Mouse (Mus musculus): Measurements from ENCODE around the gene Tbc1d10c. TPM values are rescaled to one million over a fixed set of nuclear protein-coding genes. Genes with fewer than 3 reads are reported as not detected.

Gene Tbc1d10c
- total RNA-seq, 2 experiments from 2014 or later = 1.6 to 1.8 TPM

DNA sequence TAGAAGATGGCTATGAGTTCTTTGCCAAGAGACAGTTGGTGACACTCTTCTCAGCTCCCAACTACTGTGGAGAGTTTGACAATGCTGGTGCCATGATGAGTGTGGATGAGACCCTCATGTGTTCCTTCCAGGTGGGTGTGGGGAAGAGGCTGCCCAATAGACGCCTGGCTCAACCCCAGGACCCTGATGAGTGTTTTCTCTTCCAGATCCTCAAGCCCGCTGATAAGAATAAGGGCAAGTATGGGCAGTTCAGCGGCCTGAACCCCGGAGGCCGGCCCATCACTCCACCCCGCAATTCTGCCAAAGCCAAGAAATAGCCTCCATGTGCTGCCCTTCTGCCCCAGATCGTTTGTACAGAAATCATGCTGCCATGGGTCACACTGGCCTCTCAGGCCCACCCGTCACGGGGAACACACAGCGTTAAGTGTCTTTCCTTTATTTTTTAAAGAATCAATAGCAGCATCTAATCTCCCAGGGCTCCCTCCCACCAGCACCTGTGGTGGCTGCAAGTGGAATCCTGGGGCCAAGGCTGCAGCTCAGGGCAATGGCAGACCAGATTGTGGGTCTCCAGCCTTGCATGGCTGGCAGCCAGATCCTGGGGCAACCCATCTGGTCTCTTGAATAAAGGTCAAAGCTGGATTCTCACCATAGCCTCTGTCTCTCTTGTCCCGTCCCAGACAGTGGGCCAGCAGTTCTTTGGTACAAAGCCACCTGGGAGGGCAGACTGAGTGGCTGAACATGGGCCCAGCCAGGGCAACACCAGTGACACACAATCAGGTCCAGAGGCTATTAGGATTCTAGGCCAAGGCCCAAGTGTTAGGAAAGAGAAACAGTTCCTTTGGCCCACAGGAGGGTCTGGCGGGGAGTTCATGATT, 3.9 kb upstream of the Tbc1d10c start:
- no peak for DNase-seq (ENCODE audit: low spot score in 2 of 2)
- intact Hi-C loops (cut with DNase I) = no loop called here

DNA sequence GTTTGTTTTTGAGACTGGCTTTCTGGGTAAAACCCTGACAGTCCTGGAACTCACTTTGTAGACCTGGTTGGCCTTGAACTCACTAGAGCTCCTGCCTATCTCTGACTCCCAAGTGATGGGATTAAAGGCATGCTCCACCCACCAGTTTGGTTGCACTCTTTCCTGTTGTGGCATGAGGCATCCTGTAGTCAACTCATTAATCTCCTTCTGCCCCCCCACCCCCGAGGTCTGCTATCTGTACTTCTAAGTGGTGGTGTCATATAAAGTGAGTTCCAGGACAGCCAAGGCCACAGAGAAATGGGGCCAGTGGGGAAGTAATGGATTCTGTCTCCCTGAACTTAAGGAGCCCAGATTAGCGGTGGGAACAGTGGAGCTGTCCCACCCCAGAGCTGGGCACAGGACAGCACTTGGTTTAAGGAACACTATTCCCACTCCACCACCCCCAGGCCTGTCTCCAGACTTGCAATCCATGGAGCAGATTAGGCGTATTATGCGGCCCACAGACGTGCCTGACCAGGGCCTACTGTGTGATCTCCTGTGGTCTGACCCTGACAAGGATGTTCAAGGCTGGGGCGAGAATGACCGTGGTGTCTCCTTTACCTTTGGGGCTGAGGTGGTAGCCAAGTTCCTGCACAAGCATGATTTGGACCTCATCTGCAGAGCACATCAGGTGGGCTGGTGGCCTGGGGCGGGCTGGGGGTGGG, 3.1 kb upstream of the Tbc1d10c start:
- no peak for DNase-seq (ENCODE audit: low spot score in 2 of 2)
- intact Hi-C loops (cut with DNase I) = no loop called here

DNA sequence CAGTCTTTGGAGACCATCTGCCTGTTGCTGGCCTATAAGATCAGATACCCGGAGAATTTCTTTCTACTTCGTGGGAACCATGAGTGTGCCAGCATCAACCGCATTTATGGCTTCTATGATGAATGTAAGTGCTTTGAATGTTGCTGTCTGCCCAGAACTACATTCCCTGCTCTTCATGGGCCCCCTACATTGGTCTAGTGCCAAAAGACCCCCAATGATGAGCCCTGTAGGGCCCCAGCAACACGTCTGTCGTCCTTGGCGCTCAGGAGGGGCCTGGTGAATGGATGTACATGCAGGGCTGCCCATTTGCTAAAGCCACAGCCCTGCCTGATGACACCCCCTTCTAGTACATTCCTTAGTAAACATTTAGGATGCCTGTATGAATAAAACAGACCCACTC, 2.0 kb upstream of the Tbc1d10c start:
- intact Hi-C loops (cut with DNase I) = no loop called here
- no peak for DNase-seq (ENCODE audit: low spot score in 2 of 2)

DNA sequence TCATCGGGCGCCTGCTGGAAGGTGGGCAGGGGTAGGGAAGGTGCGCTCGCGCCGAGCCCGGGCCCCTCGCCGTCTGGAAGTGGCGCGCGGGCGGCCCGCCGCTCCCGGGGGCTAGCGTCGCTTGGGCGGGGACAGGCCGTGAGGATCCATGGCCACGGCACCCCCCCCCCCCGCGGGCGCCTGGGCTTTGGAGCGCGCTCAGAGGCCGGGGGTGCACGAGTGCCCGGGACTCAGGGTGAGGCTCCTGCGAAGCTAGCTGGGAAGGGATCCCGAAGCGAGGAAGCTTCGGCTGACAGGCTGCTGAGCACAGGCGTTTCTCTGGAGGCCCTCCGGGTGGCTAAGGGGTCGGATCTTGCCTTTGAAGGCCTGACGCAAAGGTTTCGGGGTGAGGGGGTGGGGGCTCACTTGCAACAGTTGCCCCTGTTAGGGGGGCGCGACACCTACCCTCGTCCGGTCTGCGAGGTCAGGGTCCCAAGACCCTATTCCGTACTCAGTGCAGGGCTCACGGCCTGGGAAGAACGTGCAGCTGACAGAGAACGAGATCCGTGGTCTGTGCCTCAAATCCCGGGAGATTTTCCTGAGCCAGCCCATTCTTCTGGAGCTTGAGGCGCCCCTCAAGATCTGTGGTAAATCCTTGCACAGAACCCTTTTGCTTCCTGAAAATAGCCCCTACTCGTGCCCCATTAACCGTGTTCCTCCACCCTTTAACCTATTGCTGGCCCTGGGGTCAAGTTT, 1.3 kb upstream of the Tbc1d10c start:
- intact Hi-C loops (cut with DNase I) = loop anchor here (1.0 kb wide), 1 partner anchor 23 kb away; no protein-coding TSS in a partner anchor
- DNase-seq (ENCODE audit: low spot score in 2 of 2) = no peak

DNA sequence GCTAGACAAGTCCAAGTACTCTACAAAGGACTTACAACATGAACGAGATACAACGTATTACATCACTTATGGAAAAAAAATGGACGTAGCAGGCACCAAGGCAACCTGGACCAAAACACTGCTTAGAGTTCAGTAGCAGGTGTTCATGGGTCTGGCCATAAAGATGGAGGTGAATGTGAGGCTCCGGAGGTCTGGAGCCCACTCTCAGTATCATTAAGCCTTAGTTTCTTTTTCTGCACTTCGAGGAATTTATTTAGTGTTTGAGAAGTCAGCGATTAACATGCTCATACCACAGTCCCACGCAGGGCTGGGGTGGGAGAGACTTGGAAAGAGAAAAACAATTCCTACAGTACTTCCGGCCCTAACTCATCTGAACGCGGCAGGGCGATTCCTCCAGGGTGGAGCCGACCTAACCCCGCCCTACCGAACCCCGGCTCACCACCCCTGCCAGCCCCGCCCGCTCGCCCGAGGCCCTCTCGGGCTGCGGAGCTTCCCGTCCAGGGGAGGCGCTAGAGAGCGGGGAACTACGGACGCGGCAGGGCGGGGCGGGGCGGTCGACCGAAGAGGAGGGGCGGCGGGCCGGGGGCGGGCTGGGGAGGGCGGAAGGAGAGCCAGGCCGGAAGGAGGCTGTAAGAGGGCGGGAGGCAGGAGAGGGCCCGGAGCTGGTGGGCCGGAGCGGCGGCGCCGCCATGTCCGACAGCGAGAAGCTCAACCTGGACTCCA, 605 bp upstream of the Tbc1d10c start, which contains the start of gene Ppp1ca:
Ppp1ca (plus strand) TSS at position 538 of the 723 bp plus-strand sequence.
- DNase-seq (ENCODE audit: low spot score in 2 of 2) = peak; percentile 90 to 94
- intact Hi-C loops (cut with DNase I) = loop anchor here (1.0 kb wide), 1 partner anchor 22 kb away; no protein-coding TSS in a partner anchor

DNA sequence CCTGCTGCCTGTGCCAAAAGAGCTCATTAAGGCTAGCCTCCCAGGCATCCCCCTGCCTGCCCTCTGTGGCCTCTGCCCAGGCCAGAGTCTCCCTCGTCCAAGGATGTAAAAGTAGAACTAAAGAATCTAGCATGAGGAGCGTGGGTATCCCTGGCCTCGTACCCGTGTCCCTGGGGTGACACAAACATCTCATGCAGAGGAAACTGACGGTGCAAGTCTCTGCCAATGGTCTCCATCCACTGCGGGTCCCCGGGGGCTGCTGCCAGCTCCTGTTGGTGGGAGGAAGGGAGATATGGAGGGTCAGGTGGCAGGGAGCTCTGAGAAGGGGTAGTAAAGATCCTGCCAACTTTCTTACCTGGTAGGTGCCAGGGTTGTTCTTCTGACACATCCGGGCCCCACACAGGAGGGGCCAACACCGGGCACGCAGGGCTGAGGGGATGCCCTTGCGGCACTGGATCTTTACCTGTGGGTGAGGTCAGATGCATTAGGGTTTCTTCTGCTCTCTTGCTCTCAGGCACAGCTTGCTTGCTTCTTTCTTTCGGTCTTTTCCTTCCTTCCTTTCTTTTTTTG, 1.9 kb downstream of the Tbc1d10c start:
- no peak for DNase-seq (ENCODE audit: low spot score in 2 of 2)
- intact Hi-C loops (cut with DNase I) = no loop called here

DNA sequence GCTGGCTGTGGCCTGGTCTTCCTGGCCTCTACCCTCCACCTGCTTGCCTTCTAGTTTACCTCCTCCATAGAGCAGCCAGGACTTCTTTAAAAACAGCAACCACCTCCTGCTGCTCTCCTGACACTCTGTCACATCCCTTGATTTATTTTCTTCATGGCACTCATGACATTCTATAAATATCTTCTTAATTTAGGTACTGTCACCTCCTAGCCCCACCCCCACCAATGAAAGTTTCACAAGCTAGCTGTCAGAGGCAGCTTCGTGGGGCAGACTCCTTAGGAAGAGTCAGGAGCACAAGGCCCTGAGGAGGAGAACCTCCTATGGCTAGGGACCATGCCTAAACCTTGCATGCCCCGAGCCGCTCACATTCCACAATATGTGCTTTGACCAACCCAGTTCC, 3.8 kb downstream of the Tbc1d10c start:
- intact Hi-C loops (cut with DNase I) = no loop called here
- DNase-seq (ENCODE audit: low spot score in 2 of 2) = no peak

DNA sequence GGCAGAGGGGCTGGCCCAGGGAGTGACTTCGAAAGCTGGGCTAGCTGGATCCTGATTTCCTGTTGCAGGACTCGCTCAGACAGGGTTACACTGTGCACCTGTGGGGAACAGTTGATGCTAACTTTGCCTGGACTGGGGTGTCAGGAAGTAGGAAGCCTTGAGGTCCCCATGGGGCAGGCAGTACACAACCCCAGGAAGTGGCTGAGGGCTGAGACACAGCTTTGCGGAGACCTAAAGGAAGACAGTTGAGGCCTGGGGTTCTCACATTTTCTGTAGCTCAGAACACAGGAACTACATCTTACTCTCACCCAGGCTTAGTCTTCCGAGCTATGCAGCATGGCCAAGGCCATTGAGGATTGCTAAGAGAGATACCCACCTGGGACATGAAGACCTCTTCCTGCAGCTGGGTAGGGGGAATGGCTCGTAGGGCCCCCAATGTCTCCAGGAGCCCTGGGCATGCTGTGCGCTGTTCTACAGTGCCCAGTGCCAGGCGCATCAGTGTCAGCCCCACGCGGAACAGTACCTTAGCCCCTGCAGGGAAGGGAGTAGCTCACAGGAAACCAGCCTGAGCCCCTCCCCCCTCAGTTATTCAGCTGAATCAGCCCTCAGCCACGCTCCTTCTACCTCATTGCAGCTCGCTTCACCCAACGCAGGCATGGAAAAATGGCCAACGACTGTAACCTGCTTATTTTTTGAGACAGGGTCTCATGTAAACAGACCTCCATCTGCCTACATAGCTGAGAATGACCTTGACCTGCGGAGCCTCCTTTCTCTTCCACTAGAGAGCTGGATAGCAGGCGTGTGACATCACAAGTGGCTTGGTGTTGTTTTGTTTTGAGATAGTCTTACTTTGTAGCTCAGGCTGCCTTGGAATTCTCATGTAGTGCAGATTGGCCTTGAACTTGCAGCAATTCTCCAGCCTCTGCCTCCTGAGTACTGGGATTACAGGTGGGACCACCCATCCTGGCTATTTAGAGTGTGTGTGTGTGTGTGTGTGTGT, 5.8 kb downstream of the Tbc1d10c start:
- no peak for DNase-seq (ENCODE audit: low spot score in 2 of 2)
- intact Hi-C loops (cut with DNase I) = no loop called here

DNA sequence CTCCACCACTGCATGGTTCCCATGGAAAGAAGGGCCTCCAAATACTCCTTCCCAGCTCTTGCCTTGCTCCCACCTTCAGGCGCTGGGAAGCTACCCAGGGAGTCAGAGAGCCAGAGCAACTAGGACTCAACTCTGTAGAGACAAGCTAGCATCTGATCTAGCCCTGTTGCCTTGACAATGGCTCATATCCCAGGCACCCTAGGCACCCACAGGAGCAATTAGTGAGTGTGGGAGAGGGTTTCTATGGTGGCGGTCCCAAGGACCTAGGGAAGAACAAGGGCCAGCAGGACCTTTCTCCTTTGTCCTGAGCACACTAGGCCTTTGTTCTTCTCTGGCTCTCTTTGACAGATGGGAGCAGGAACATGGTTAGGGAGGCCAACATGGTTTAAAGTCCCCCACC, 7.4 kb downstream of the Tbc1d10c start:
- DNase-seq (ENCODE audit: low spot score in 2 of 2) = no peak
- intact Hi-C loops (cut with DNase I) = no loop called here

DNA sequence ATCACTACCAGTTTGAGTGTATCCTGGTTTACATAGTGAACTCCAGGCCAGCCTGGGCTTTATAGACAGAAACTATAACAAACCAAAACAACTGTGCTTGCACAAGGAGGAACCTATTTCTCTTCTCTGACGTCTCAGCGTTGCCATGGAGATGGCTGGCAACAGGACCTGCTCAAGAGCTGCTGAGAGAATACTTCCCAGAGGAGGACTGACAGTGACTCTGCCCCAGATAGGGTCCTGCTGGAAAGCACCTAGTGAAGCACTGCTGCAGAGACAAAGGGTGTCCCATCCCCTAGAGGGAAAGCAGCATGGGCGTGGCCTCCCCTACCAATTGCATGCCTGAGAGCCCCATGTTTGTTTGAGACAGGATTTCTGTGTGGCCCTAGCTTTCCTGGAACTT, 9.2 kb downstream of the Tbc1d10c start:
- DNase-seq (ENCODE audit: low spot score in 2 of 2) = peak; percentile 82 to 86
- intact Hi-C loops (cut with DNase I) = no loop called here

DNA sequence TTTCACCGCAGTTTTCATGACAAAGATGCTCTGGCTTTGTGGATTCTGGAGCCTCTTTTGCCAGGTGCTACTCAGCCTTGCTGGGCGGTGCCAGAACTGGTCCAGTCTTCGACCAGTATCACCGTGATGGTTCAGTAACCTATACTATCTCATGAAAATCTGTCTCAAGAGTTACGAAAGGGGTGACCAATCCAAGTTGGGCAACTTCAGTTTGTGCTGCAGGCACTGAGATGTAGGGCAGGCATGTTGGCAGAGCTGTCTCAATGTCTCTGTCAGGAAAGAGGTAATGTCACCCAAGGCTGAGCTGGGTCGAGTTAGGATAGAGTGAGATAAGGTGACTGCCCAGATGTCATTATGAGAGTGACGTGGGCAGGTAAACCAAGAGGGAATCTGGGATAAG, 10.7 kb downstream of the Tbc1d10c start:
- intact Hi-C loops (cut with DNase I) = no loop called here
- DNase-seq (ENCODE audit: low spot score in 2 of 2) = no peak

DNA sequence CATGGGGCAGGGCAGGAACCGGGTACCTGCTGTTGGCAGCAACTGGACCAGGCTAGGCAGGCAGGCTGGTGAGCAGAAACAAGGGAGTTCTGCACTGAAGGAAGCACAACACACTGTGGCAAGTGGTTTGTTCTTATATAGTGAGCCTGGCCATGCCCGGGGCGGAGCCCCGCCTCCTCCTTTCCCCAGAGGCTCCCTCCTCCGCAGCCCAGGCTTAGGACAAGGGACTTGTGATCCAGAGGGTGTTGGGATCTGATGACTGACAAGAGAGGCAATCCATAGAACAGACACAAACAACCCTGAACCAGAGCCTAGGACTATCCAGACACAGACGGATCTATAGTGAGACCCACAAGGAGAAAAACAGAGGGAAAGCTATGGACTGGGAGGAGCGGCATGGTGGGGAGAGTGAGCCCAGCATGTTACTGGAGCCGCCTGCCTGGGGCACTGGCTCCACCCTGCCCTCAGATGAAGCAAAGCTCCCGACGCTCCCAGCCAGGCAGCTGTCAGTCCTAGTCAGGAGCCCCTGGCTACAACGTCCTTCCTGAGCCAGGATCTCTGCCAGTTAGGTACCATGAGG, 15.6 kb downstream of the Tbc1d10c start, which contains the start of gene Carns1:
Carns1 (minus strand) TSS at position 112 of the 580 bp plus-strand sequence.
- intact Hi-C loops (cut with DNase I) = no loop called here
- DNase-seq (ENCODE audit: low spot score in 2 of 2) = no peak

DNA sequence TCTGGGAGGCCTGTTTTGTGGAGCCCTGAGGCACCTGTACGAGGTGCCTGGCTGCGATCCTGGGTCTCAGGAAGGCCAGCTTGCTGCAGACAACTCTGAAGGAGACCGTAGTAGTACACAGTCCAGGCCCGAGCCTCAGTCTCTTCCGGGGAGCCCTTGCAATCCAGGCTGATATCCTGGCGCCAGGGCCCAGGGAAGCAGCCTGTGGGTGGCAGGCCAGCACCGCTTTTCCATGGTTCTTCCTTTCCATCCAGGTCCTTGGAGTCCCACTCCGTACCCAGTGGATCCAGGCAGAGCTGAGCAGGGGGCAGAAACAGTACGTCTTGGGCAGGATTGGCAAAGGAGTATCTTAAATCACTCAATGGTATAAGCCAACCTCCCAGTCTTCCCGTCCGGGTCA, 18.2 kb downstream of the Tbc1d10c start:
- intact Hi-C loops (cut with DNase I) = loop anchor here (5.0 kb wide), 1 partner anchor 54 kb away; no protein-coding TSS in a partner anchor
- DNase-seq (ENCODE audit: low spot score in 2 of 2) = no peak

DNA sequence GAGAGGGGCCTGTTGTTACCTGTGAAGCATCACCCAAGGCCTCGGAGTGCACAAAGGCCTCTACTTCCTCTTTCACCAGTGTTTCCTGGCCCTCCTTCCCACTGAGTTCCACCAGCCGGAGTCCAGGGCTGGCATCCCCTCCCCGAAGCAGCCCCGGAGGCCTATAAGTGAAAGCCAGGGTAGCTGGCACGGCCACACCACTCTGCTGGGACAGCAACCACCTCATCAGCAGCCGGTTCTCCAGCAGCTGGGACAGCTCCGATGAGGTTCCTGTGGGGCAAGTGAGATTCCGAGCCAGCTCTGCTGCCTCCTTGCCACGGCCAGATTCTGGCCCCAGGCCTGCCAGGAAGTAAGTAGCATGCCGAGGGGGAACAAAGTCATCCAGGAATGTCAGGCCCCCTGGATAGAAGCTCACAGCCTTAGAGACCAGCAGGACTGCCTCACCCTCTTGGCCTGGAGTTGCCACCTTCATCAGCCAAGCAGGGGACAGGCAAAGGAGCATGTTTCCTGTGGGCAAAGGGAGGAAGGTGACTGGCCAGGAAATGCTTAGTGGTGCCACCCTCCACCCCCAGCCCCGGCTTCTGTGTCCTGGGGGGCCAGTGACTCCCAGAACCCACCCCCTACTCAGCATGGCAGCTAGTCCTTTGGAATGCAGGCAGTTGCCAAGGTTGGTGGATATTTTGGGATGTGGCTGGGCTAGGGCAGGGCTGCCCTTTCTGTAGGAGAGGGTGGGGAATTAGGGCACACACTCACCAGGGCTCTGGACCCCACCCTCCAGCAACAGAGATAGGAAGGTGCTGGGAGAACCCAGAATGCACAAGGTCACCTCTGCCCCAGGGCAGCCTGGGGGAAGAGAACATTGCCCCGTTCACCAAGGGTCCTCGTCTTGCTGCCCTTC, 19.4 kb downstream of the Tbc1d10c start:
- no peak for DNase-seq (ENCODE audit: low spot score in 2 of 2)
- intact Hi-C loops (cut with DNase I) = loop anchor here (5.0 kb wide), 1 partner anchor 56 kb away; no protein-coding TSS in a partner anchor

DNA sequence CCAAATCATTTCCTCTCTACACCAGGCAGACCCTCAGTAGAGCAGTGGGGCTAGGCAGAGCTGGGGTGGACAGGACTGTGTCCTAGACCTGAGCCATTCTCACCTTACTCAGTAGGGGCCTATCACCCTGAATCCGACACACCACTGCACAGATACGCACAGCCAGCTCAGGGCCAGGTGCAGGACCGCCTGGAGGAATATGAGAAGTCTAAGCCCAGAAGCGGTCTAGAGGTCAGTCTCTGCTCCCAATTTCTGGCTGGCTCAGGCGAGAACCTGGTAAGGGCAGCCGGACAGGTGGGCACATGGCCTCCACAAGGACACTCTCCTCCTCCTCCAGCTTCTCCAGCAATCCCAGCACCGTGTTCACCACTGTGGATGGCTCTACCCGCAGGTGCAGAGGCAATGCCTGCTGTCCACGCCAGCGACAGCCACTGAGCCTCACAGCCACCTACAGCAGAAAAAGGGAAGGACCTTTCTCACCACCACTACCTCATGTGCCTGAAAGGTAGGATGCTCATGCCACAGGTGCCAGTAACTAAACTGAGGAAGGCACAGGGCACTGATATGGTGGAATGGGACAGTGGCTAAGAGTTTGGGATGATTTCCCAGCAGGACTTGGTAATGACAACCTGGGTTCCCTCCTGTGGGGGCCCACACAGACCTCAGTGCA, 20.2 kb downstream of the Tbc1d10c start:
- DNase-seq (ENCODE audit: low spot score in 2 of 2) = no peak
- intact Hi-C loops (cut with DNase I) = loop anchor here (5.0 kb wide), 1 partner anchor 56 kb away; no protein-coding TSS in a partner anchor

DNA sequence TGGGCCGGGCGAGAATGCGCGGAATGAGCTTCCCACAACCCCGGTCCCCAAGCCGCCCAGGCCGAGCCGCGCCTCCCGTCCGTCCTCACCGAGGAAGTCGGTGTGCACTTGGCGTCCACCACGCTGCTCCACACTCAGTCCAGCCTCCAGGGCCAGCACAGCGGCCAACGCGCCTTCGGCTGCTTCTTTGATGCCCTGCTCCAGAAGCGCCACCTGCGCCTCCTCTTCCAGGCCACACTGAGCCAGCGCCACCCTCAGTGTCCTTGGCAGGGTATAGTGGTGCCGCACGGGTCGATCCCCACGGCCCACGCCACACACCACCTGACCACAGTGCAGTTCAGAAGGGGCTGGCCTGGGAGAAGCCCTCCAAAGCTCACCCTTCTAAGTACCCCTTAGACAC, 21.3 kb downstream of the Tbc1d10c start:
- DNase-seq (ENCODE audit: low spot score in 2 of 2) = no peak
- intact Hi-C loops (cut with DNase I) = loop anchor here (1.0 to 5.0 kb wide), 2 partner anchors 22 to 57 kb away; partner anchors contain the start of gene Ppp1ca
